Mouse (Mus musculus): ENCODE measurements around the gene Scfd2. TPM values are rescaled to one million over a fixed set of nuclear protein-coding genes. Genes with fewer than 3 reads are reported as not detected.

Gene Scfd2
- polyA plus RNA-seq, 1 experiment from 2014 or later = 12.9 TPM

DNA sequence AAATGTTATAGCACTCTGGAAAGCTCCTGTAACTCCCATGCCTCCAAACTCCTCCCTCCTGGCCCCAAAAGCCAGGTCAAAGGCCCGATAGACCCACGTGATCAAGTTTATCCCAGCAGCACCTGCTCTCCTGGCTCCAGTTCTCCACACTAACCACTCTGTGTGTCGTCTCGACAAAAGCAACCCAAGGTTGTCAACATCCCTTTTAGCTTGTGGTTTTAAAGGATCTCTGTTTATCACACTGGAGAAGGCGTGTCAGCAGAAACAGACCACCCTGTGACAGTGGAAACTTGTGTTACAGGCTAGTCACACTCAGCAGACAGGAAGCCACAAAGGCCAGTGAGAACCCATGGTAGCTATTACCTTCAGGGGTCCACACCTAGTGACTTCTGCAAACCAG, 127.5 kb downstream of the Scfd2 start:
- ATAC-seq (replicated peaks; ENCODE audit: insufficient number of reproducible peaks, low FRiP score, low TSS enrichment) = no peak
- 42% methylated on average over 5 of the region's 5 CpGs for whole genome bisulfite sequencing (ENCODE audit: insufficient replicate concordance)

DNA sequence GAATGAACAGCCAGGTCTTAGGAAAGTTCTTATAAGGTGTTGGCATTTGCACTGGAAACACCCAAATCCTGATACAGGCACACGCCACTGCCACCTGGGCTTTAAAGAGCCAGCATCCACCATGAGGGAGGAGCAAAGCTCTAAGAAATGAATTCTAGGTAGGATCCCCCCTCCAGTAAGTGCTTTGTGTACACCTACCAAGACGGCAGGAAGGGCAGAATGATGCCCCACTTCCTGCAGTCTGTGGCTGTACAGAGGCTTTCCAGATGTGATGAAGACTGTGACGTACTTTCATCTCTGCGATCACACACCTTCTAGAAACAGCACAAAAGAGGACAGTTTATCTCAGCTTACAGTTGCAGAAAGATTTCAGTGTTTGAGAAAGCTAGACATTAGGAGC, 128.9 kb downstream of the Scfd2 start:
- no peaks in the 10 kb centered on the region for H3K9me3 ChIP-seq (replicated peaks; ENCODE audit: control insufficient read depth, low read length)
- no peak overlapping the region for H3K4me2 ChIP-seq
- 56% methylated on average over 4 of the region's 4 CpGs for WGBS (ENCODE audit: insufficient replicate concordance)
- H3K27me3 ChIP-seq (ENCODE audit: control insufficient read depth, insufficient read depth, low read length) = no peaks in the 10 kb centered on the region
- no peak overlapping the region for H3K27ac ChIP-seq (ENCODE audit: low read depth, low read length)
- H3K4me3 ChIP-seq (ENCODE audit: low read depth, low read length) = no peak overlapping the region
- no peak overlapping the region for H3K9ac ChIP-seq (ENCODE audit: low read depth, low read length)
- H3K4me1 ChIP-seq (ENCODE audit: control insufficient read depth, insufficient read depth, low read length) = peaks cover 13% of the 10 kb centered on the region; the same call in 1 of the 2 replicates
- ATAC-seq (replicated peaks; ENCODE audit: insufficient number of reproducible peaks, low FRiP score, low TSS enrichment) = no peak
- no peaks in the 10 kb centered on the region for H3K36me3 ChIP-seq (ENCODE audit: control insufficient read depth, insufficient read depth, low read length)

More for the DNA sequence above, 127.5 kb downstream of the Scfd2 start:
- Histone ChIP-seq H3K27me3 (ENCODE audit: control insufficient read depth, insufficient read depth, low read length) (no peaks in the 10 kb centered on the region), H3K4me1 (ENCODE audit: control insufficient read depth, insufficient read depth, low read length) (peaks cover 13% of the 10 kb centered on the region; the same call in 1 of the 2 replicates), H3K9ac (ENCODE audit: low read depth, low read length) (no peak overlapping the region), H3K4me2 (no peak overlapping the region), H3K36me3 (ENCODE audit: control insufficient read depth, insufficient read depth, low read length) (no peaks in the 10 kb centered on the region), H3K4me3 (ENCODE audit: low read depth, low read length) (no peak overlapping the region), H3K9me3 (replicated peaks; ENCODE audit: control insufficient read depth, low read length) (no peaks in the 10 kb centered on the region), H3K27ac (ENCODE audit: low read depth, low read length) (no peak overlapping the region)

DNA sequence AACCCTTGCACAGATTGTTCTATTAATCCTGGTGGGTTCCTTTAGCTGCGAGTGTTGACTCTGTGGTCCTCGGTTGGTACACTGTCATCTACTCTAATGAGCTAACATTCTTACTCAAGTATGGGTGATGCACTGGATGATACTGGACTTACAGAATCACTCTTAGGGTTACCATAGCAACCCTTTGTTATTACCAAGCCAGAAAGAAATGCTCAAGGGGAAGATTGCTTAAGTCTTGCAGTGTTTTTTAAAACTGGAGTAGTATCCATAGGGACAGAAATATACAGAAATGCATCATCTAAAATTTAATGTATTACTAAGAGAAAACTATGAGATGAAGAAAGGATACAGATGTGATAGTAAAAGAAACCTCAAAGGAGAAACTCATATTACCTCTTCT, 139.8 kb downstream of the Scfd2 start:
- H3K27ac ChIP-seq (ENCODE audit: low read depth, low read length) = no peak overlapping the region
- no peaks in the 10 kb centered on the region for H3K36me3 ChIP-seq (ENCODE audit: control insufficient read depth, insufficient read depth, low read length)
- H3K4me3 ChIP-seq (ENCODE audit: low read depth, low read length) = no peak overlapping the region
- H3K4me2 ChIP-seq = no peak overlapping the region
- ATAC-seq (replicated peaks; ENCODE audit: insufficient number of reproducible peaks, low FRiP score, low TSS enrichment) = no peak
- whole genome bisulfite sequencing (ENCODE audit: insufficient replicate concordance) = 73% methylated on average over 2 of the region's 2 CpGs
- no peaks in the 10 kb centered on the region for H3K27me3 ChIP-seq (ENCODE audit: control insufficient read depth, insufficient read depth, low read length)
- H3K9ac ChIP-seq (ENCODE audit: low read depth, low read length) = no peak overlapping the region
- H3K4me1 ChIP-seq (ENCODE audit: control insufficient read depth, insufficient read depth, low read length) = peaks cover 13% of the 10 kb centered on the region
- H3K9me3 ChIP-seq (replicated peaks; ENCODE audit: control insufficient read depth, low read length) = no peaks in the 10 kb centered on the region

DNA sequence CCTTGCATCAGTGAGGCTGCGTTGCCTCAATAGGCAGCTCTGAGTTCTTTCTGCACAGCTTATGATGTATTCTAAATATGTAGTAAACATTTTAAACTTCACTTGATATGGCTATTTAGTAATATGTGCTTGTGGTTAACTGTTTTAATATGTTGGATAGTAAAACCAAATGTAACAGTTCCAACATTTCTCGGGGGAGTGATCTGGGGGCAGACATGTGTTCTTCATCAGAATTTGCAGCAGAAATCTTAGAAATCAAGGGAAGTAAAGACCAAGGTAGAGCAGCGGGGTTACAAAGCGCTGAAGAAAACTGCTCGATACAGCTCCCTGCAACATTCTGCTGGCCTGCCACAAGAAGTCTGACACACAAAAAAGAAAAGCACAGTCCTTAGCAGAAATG, 140.2 kb downstream of the Scfd2 start:
- Histone ChIP-seq H3K9me3 (replicated peaks; ENCODE audit: control insufficient read depth, low read length) (no peaks in the 10 kb centered on the region), H3K36me3 (ENCODE audit: control insufficient read depth, insufficient read depth, low read length) (no peaks in the 10 kb centered on the region), H3K4me1 (ENCODE audit: control insufficient read depth, insufficient read depth, low read length) (peaks cover 15% of the 10 kb centered on the region), H3K4me3 (ENCODE audit: low read depth, low read length) (no peak overlapping the region), H3K9ac (ENCODE audit: low read depth, low read length) (no peak overlapping the region), H3K27me3 (ENCODE audit: control insufficient read depth, insufficient read depth, low read length) (no peaks in the 10 kb centered on the region), H3K27ac (ENCODE audit: low read depth, low read length) (no peak overlapping the region), H3K4me2 (no peak overlapping the region)
- WGBS (ENCODE audit: insufficient replicate concordance) = 80% methylated on average over 5 of the region's 5 CpGs
- no peak for ATAC-seq (replicated peaks; ENCODE audit: insufficient number of reproducible peaks, low FRiP score, low TSS enrichment)

DNA sequence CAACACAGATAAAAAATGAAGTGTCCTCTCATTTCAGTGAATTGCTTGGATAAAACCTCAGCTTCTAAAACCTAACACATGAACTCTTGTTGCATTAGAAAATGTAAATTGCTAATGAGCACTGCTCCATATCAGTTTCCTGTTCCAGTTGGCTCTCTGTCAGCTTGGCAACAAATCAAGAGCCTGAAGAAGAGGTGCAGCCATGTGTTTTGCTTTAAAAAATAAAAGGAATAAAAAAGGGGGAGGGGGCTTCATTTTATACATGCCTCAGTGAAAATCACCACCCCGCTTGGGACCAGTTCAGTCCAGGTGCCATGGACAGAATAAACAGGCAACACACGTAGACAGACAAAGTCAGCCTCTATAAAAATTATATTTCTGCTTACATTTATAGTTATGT, 142.7 kb downstream of the Scfd2 start:
- Histone ChIP-seq H3K27me3 (ENCODE audit: control insufficient read depth, insufficient read depth, low read length) (no peaks in the 10 kb centered on the region), H3K27ac (ENCODE audit: low read depth, low read length) (peak overlapping the region; percentile 76; the same call in 1 of the 2 replicates), H3K9me3 (replicated peaks; ENCODE audit: control insufficient read depth, low read length) (no peaks in the 10 kb centered on the region), H3K4me1 (ENCODE audit: control insufficient read depth, insufficient read depth, low read length) (peaks cover 13% of the 10 kb centered on the region), H3K9ac (ENCODE audit: low read depth, low read length) (no peak overlapping the region), H3K4me3 (ENCODE audit: low read depth, low read length) (no peak overlapping the region), H3K4me2 (no peak overlapping the region), H3K36me3 (ENCODE audit: control insufficient read depth, insufficient read depth, low read length) (no peaks in the 10 kb centered on the region)
- 77% methylated on average over 2 of the region's 2 CpGs for WGBS (ENCODE audit: insufficient replicate concordance)
- ATAC-seq (replicated peaks; ENCODE audit: insufficient number of reproducible peaks, low FRiP score, low TSS enrichment) = no peak

DNA sequence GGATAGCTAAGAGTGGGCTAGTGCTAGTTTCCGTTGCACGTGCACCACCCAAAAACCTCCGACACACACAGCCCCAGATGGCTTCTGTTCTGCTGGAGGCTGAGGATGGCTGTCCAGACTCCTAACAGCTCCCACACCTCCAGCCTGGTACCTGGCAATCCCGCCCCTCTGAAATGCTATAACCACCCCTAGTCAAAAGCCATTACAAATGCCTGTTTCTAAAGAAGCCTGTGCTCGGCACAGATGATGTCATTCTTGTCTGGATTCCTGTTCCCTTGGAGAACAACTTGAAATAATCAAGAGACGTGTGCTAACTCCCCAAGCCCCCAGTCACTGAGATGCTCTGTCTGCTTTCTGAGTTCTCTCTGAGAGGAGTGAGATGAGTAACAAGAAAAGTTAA, 143.5 kb downstream of the Scfd2 start:
- H3K9ac ChIP-seq (ENCODE audit: low read depth, low read length) = no peak overlapping the region
- H3K4me3 ChIP-seq (ENCODE audit: low read depth, low read length) = no peak overlapping the region
- peaks cover 13% of the 10 kb centered on the region for H3K4me1 ChIP-seq (ENCODE audit: control insufficient read depth, insufficient read depth, low read length)
- H3K27ac ChIP-seq (ENCODE audit: low read depth, low read length) = peak overlapping the region; percentile 76
- no peak for ATAC-seq (replicated peaks; ENCODE audit: insufficient number of reproducible peaks, low FRiP score, low TSS enrichment)
- no peak overlapping the region; the same call in 1 of the 2 replicates for H3K4me2 ChIP-seq
- 44% methylated on average over 6 of the region's 6 CpGs for WGBS (ENCODE audit: insufficient replicate concordance)
- no peaks in the 10 kb centered on the region for H3K36me3 ChIP-seq (ENCODE audit: control insufficient read depth, insufficient read depth, low read length)
- H3K27me3 ChIP-seq (ENCODE audit: control insufficient read depth, insufficient read depth, low read length) = no peaks in the 10 kb centered on the region
- H3K9me3 ChIP-seq (replicated peaks; ENCODE audit: control insufficient read depth, low read length) = no peaks in the 10 kb centered on the region

DNA sequence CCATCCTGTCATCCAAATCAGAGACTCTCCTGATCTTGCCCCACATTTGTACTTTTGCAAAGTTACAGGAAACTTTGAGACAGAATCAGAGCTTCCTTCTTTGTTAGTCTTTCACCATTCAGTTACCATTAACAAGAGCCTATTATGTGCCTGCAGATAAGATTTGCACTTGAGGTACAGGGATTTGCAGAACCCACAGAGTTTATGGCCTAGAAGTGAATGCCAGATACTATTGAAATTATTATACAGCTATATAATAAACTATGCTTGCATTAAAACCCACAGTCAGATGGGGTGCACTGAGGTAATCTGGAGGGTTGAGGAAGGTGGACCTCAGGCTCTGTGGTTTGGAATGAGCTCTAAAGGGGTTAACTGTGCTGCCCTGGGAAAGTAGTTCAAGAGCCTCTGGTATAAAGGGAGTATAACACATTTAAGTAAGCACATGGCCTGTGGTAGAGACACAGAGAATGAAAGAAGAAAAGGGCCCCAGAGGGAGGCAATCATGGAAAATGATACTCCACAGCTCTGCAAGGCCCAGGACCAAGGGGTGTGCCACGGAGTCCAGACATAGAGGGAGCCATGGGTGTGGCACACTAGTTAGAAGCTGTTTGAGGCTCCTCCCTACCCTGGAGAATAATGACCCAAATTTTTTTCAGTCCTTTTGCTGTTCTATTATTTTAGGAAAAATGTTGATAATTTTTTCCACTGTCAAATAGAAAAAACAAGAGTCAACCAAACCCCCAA, 144.2 kb downstream of the Scfd2 start:
- 44% methylated on average over 1 of the region's 1 CpGs for WGBS (ENCODE audit: insufficient replicate concordance)

DNA sequence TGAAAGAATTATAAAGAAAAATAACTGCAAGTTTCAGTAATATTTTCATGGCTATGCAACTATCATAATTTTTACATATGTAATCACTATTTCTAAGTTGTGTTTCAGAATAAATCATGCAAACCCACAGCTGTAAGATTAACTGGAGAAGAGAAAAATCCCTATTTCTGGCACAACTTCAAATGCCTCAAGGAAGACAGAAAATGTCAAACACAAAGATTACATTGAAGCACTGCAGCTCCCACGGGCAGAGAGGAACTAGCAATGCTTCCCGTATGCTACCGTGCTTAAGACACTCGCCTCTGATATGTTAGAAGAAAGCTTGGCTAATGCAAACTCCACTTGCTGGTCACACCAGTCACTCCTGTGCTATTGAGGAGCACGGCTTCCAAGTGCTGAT, 151.5 kb downstream of the Scfd2 start:
- WGBS (ENCODE audit: insufficient replicate concordance) = 42% methylated on average over 5 of the region's 5 CpGs
- Histone ChIP-seq H3K9me3 (replicated peaks; ENCODE audit: control insufficient read depth, low read length) (no peaks in the 10 kb centered on the region), H3K4me1 (ENCODE audit: control insufficient read depth, insufficient read depth, low read length) (no peaks in the 10 kb centered on the region; the same call in 1 of the 2 replicates), H3K36me3 (ENCODE audit: control insufficient read depth, insufficient read depth, low read length) (no peaks in the 10 kb centered on the region), H3K4me2 (no peak overlapping the region), H3K27me3 (ENCODE audit: control insufficient read depth, insufficient read depth, low read length) (no peaks in the 10 kb centered on the region), H3K9ac (ENCODE audit: low read depth, low read length) (no peak overlapping the region), H3K4me3 (ENCODE audit: low read depth, low read length) (no peak overlapping the region), H3K27ac (ENCODE audit: low read depth, low read length) (peak overlapping the region; percentile 29; the same call in 1 of the 2 replicates)
- ATAC-seq (replicated peaks; ENCODE audit: insufficient number of reproducible peaks, low FRiP score, low TSS enrichment) = no peak

More for the DNA sequence above, 144.2 kb downstream of the Scfd2 start:
- Histone ChIP-seq H3K27me3 (ENCODE audit: control insufficient read depth, insufficient read depth, low read length) (no peaks in the 10 kb centered on the region), H3K9ac (ENCODE audit: low read depth, low read length) (no peak overlapping the region), H3K36me3 (ENCODE audit: control insufficient read depth, insufficient read depth, low read length) (no peaks in the 10 kb centered on the region), H3K4me3 (ENCODE audit: low read depth, low read length) (no peak overlapping the region), H3K4me2 (no peak overlapping the region), H3K4me1 (ENCODE audit: control insufficient read depth, insufficient read depth, low read length) (peaks cover 13% of the 10 kb centered on the region), H3K27ac (ENCODE audit: low read depth, low read length) (peak overlapping the region; percentile 76), H3K9me3 (replicated peaks; ENCODE audit: control insufficient read depth, low read length) (no peaks in the 10 kb centered on the region)
- ATAC-seq (replicated peaks; ENCODE audit: insufficient number of reproducible peaks, low FRiP score, low TSS enrichment) = no peak

DNA sequence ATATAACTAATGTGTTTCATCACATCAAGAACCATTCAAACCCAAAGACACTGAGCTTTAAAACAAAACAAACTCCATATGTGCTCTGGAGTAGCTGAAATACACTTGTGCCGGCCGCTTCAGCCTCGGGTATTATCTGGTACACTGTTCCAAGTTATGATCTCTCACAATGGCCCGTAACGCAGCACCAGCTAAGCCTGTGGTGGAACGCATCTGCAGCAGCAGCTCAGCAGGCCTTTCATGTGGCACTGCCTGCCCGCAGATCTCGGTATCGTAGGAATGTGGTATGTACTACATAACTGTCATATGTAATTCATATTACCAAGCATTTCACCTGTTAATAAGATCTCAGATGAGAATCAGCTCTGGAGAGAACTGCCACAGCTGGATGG, 164.9 kb downstream of the Scfd2 start:
- Histone ChIP-seq H3K27ac (ENCODE audit: low read depth, low read length) (no peak overlapping the region), H3K36me3 (ENCODE audit: control insufficient read depth, insufficient read depth, low read length) (no peaks in the 10 kb centered on the region), H3K9ac (ENCODE audit: low read depth, low read length) (no peak overlapping the region), H3K4me3 (ENCODE audit: low read depth, low read length) (no peak overlapping the region), H3K4me1 (ENCODE audit: control insufficient read depth, insufficient read depth, low read length) (peaks cover 6% of the 10 kb centered on the region), H3K9me3 (replicated peaks; ENCODE audit: control insufficient read depth, low read length) (no peaks in the 10 kb centered on the region), H3K4me2 (no peak overlapping the region), H3K27me3 (ENCODE audit: control insufficient read depth, insufficient read depth, low read length) (no peaks in the 10 kb centered on the region)
- ATAC-seq (replicated peaks; ENCODE audit: insufficient number of reproducible peaks, low FRiP score, low TSS enrichment) = no peak
- WGBS (ENCODE audit: insufficient replicate concordance) = 79% methylated on average over 9 of the region's 9 CpGs
